Mouse (Mus musculus) kidney, postnatal 0 days (tissue): ENCODE data around the gene Gemin8. TPM values are rescaled to one million over a fixed set of nuclear protein-coding genes. Genes with fewer than 3 reads are reported as not detected.

ENCODE experiments used
- ATAC-seq: fragments of 200-750 bp; cut with Nextera tagmentation; replicated peaks from 2 replicates; pipeline ENCODE4 v1.8.0; 2017; ENCODE audit warnings: low read depth, moderate number of reproducible peaks, moderate TSS enrichment, moderate library complexity; ENCODE audit not compliant: low FRiP score
- DNase-seq: peaks from one replicate; pipeline ENCODE4 v3.0.0-alpha.2; 2016; ENCODE audit warnings: low spot score
- H3K27ac ChIP-seq: fragments of 300-500 bp; sonication (generic); 2 replicates; pipeline ENCODE4 v1.5.1; 2014; ENCODE audit warnings: mild to moderate bottlenecking
- H3K27me3 ChIP-seq: fragments of 300-500 bp; sonication (generic); 2 replicates; pipeline ENCODE4 v1.6.1; 2014; ENCODE audit warnings: low read length, mixed read lengths; ENCODE audit not compliant: insufficient read depth
- H3K36me3 ChIP-seq: fragments of 300-500 bp; sonication (generic); 2 replicates; pipeline ENCODE4 v1.6.1; 2014; ENCODE audit warnings: low read length, mixed read lengths; ENCODE audit not compliant: insufficient read depth
- H3K4me1 ChIP-seq: fragments of 300-500 bp; sonication (generic); replicated peaks from 2 replicates; pipeline ENCODE4 v1.6.1; 2014; ENCODE audit warnings: antibody characterized with exemption, low read length, mixed read lengths; ENCODE audit not compliant: insufficient read depth
- H3K4me2 ChIP-seq: fragments of 300-500 bp; sonication (generic); 2 replicates; pipeline ENCODE4 v1.6.1; 2014; ENCODE audit warnings: mild to moderate bottlenecking, low read length, moderate library complexity, mixed read lengths
- H3K4me3 ChIP-seq: fragments of 300-500 bp; sonication (generic); replicated peaks from 2 replicates; pipeline ENCODE4 v1.5.1; 2014; ENCODE audit warnings: low read depth, low read length
- H3K9ac ChIP-seq: fragments of 300-500 bp; sonication (generic); 2 replicates; pipeline ENCODE4 v1.6.1; 2014; ENCODE audit warnings: low read depth, low read length
- H3K9me3 ChIP-seq: fragments of 300-500 bp; sonication (generic); replicated peaks from 2 replicates; pipeline ENCODE4 v1.6.1; 2016; ENCODE audit warnings: low read length, inconsistent platforms, mixed read lengths
- CTCF ChIP-seq: IDR thresholded peaks from 2 replicates; pipeline ENCODE4 v1.5.1; 2016; ENCODE audit warnings: antibody characterized with exemption, low read depth, mild to moderate bottlenecking, moderate library complexity
- WGBS: fragments of 180-500 bp; shearing (Covaris S2); extraction: QIAGEN DNeasy Blood & Tissue Kit; methylation state at CpG from one replicate; pipeline ENCODE4 v1.1.7; 2014; 5-methylcytosine and 5-hydroxymethylcytosine counted together
- polyA plus RNA-seq: library from polyadenylated mRNA; unstranded; fragments of >200 nt; fragmentation: Nextera tagmentation; extraction: Ambion mirVana; gene quantifications from 2 replicates; pipeline ENCODE4 v1.2.1, GENCODE M21; 2015

Gene Gemin8
- 9.9 and 10.2 TPM in 2 replicates for polyA plus RNA-seq

GRCm38 (mm10) chrX:166169892-166170799, at the start of gene Gemin8:
Gene Gemin8, plus strand, starts transcription at chrX:166170454.
- peak; percentile 29; the same call in 1 of the 2 replicates for TF ChIP-seq CTCF
- ATAC-seq (peak; percentile 100), DNase-seq (peak; percentile 93)
- Histone ChIP-seq H3K9ac (0 out of 2 replicates have a peak within 1 kb of the TSS, but pooled peaks have one; percentile 39), H3K27me3 (no peaks in the 10 kb centered on the region), H3K4me1 (no peaks in the 10 kb centered on the region), H3K36me3 (no peaks in the 10 kb centered on the region), H3K4me3 (peak within 1 kb of the TSS; percentile 48), H3K27ac (0 out of 2 replicates have a peak within 1 kb of the TSS, but pooled peaks have one; percentile 0), H3K9me3 (no peaks in the 10 kb centered on the region), H3K4me2 (peak within 1 kb of the TSS; percentile 40)
- 22% methylated on average over 31 of the region's 31 CpGs for WGBS

DNA sequence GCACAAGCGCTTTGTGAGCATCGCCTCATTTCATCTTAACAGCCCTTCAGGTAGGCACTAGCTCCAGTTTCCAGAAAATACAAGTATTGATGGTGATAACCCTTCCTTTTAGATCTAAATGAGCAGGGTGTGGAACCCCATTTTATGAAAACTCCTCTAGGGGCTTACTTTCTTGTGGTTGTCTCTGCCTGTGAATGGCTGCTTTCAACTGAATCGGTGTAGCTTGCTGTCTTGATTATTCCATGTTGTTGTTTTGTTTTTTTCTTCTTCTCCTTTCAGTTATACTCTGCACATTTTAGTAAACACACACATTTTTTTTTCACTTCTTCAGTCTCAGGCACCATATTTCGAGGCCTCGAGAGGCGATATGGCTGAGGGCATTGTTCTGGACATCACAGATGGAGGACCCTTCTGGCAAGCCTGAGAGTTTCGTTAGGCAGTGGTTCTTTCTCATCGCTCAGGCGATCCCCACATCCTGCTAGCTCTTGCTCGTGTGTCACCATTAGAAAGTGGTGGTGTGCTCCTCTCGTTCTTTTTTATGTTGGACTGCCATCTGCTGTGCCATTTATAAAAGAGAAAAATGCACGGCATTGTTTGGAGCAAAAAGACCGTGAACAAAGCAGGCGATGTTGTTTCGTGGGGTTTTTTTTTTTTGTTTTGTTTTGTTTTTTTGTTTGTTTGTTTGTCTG, 23.0 kb upstream of the Gemin8 start:
- Histone ChIP-seq H3K4me2 (no peak overlapping the region), H3K9me3 (no peaks in the 10 kb centered on the region), H3K4me3 (no peak overlapping the region), H3K4me1 (no peaks in the 10 kb centered on the region), H3K9ac (no peak overlapping the region), H3K27me3 (no peaks in the 10 kb centered on the region), H3K36me3 (no peaks in the 10 kb centered on the region), H3K27ac (no peak overlapping the region)
- no peak for DNase-seq
- ATAC-seq, result no peak
- peak; percentile 44; the same call in 1 of the 2 replicates for TF ChIP-seq CTCF
- 74% methylated on average over 15 of the region's 15 CpGs for WGBS

DNA sequence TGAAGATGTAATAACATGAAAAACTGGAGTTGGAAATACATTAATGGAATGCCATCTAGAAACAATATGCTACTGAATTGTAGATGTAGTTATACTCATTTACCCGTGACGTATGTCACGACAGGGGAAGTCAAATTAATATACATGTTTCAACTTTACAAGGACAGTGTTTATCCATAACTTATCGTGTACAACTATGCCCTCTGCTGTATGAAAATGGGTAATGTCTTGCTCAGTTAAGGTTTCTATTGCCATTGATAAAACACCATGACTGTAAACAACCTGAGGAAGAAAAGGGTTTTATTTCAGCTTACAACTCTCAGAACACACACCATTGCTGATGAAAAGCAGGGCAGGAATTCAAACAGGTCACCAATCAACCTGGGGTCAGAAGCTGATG, 7.5 kb upstream of the Gemin8 start:
- Histone ChIP-seq H3K36me3 (no peaks in the 10 kb centered on the region), H3K27me3 (no peaks in the 10 kb centered on the region), H3K4me3 (no peak overlapping the region), H3K4me2 (no peak overlapping the region), H3K9ac (no peak overlapping the region), H3K9me3 (no peaks in the 10 kb centered on the region), H3K27ac (no peak overlapping the region), H3K4me1 (no peaks in the 10 kb centered on the region)
- ATAC-seq, result no peak
- 55% methylated on average over 4 of the region's 4 CpGs for WGBS
- TF ChIP-seq CTCF, result peak; percentile 67
- DNase-seq, result peak; percentile 53

DNA sequence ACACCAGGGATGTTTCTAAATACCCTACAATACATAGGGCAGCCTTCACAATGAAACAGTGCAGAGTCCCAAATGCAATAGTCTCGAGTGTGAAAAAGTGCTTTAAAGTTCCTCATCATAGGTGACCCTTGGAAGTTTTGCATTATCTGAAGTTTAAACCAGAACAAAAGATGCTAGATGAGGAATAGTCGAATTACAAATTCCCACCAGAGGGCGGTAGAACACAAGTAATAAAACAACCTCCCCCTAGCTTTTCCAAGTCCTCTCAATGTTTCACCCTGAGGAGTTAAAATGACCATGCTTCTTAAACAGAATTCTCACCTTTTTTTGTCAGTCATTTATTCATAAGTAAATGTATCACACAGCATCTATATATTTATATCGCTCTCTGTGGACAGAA, 2.9 kb upstream of the Gemin8 start:
- Histone ChIP-seq H3K4me3 (no peak overlapping the region), H3K27ac (no peak overlapping the region), H3K9me3 (no peaks in the 10 kb centered on the region), H3K4me1 (no peaks in the 10 kb centered on the region), H3K36me3 (no peaks in the 10 kb centered on the region), H3K27me3 (no peaks in the 10 kb centered on the region), H3K4me2 (no peak overlapping the region), H3K9ac (no peak overlapping the region)
- 10% methylated on average over 4 of the region's 4 CpGs for WGBS
- DNase-seq (peak; percentile 74), ATAC-seq (no peak)
- peak; percentile 70 for TF ChIP-seq CTCF

GRCm38 (mm10) chrX:166167923-166168322, 2.3 kb upstream of the Gemin8 start:
- 55% methylated on average over 3 of the region's 3 CpGs for WGBS
- Histone ChIP-seq H3K36me3 (no peaks in the 10 kb centered on the region), H3K27me3 (no peaks in the 10 kb centered on the region), H3K9ac (no peak overlapping the region), H3K4me2 (no peak overlapping the region), H3K4me3 (no peak overlapping the region), H3K9me3 (no peaks in the 10 kb centered on the region), H3K4me1 (no peaks in the 10 kb centered on the region), H3K27ac (no peak overlapping the region)
- no peak for ATAC-seq
- TF ChIP-seq CTCF, result no peak
- DNase-seq, result no peak
